Mouse (Mus musculus) neural tube, embryonic 14.5 days (tissue): ENCODE results near the gene Dok5. TPM values are rescaled to one million over a fixed set of nuclear protein-coding genes. Genes with fewer than 3 reads are reported as not detected.

Experiments used
- ATAC-seq: fragments of 200-750 bp; cut with Nextera tagmentation; 2 replicates; pipeline ENCODE4 v1.8.0; 2017; ENCODE audit warnings: low read depth, mild to moderate bottlenecking, moderate TSS enrichment, moderate library complexity
- H3K27ac ChIP-seq: fragments of 300-500 bp; sonication (generic); 2 replicates; pipeline ENCODE4 v1.5.1; 2014; ENCODE audit warnings: low read depth, mild to moderate bottlenecking, control low read depth, low read length, moderate library complexity, mixed read lengths
- H3K27me3 ChIP-seq: fragments of 300-500 bp; sonication (generic); 2 replicates; pipeline ENCODE4 v1.6.1; 2014; ENCODE audit warnings: low read length; ENCODE audit not compliant: control insufficient read depth, insufficient read depth
- H3K36me3 ChIP-seq: fragments of 300-500 bp; sonication (generic); 2 replicates; pipeline ENCODE4 v1.6.1; 2014; ENCODE audit warnings: low read length, mixed read lengths; ENCODE audit not compliant: control insufficient read depth, insufficient read depth
- H3K4me1 ChIP-seq: fragments of 300-500 bp; sonication (generic); 2 replicates; pipeline ENCODE4 v1.6.1; 2014; ENCODE audit warnings: low read length; ENCODE audit not compliant: control insufficient read depth, insufficient read depth
- H3K4me2 ChIP-seq: fragments of 300-500 bp; sonication (generic); 2 replicates; pipeline ENCODE4 v1.6.1; 2014; ENCODE audit warnings: mild to moderate bottlenecking, low read depth, low read length, control low read depth
- H3K4me3 ChIP-seq: fragments of 300-500 bp; sonication (generic); 2 replicates; pipeline ENCODE4 v1.5.1; 2014; ENCODE audit warnings: low read depth, low read length, control low read depth, mixed read lengths
- H3K9ac ChIP-seq: fragments of 300-500 bp; sonication (generic); replicated peaks from 2 replicates; pipeline ENCODE4 v1.6.1; 2014; ENCODE audit warnings: low read depth, mild to moderate bottlenecking, control low read depth, low read length, mixed read lengths
- H3K9me3 ChIP-seq: fragments of 300-500 bp; sonication (generic); 2 replicates; pipeline ENCODE4 v1.6.1; 2016; ENCODE audit warnings: low read length; ENCODE audit not compliant: control insufficient read depth
- WGBS: fragments of 180-500 bp; shearing (Covaris S2); extraction: QIAGEN DNeasy Blood & Tissue Kit; methylation state at CpG from one replicate; pipeline ENCODE4 v1.1.7; 2014; 5-methylcytosine and 5-hydroxymethylcytosine counted together
- polyA plus RNA-seq: library from polyadenylated mRNA; unstranded; fragments of >200 nt; fragmentation: Nextera tagmentation; extraction: Ambion mirVana; gene quantifications from 2 replicates; pipeline ENCODE4 v1.2.1, GENCODE M21; 2014

Gene Dok5
- polyA plus RNA-seq: 73.7 and 74.4 TPM in 2 replicates

- Histone ChIP-seq H3K36me3 (no peaks in the 10 kb centered on the region), H3K4me1 (peaks cover 9% of the 10 kb centered on the region; the same call in 1 of the 2 replicates), H3K27me3 (no peaks in the 10 kb centered on the region), H3K4me3 (peak within 1 kb of the TSS; percentile 56), H3K27ac (peak within 1 kb of the TSS; percentile 85), H3K9me3 (no peaks in the 10 kb centered on the region), H3K4me2 (peak within 1 kb of the TSS; percentile 84), H3K9ac (peak within 1 kb of the TSS; percentile 72)
- peak; percentile 94 for ATAC-seq
- WGBS: 1% methylated on average over 51 of the region's 53 CpGs
Observed at GRCm38 (mm10) chr2:170731632-170732561, at the start of gene Dok5. Gene Dok5, plus strand, starts transcription at chr2:170731807.

- Histone ChIP-seq H3K36me3 (no peaks in the 10 kb centered on the region), H3K4me1 (no peaks in the 10 kb centered on the region), H3K9me3 (no peaks in the 10 kb centered on the region), H3K27me3 (no peaks in the 10 kb centered on the region), H3K9ac (no peak overlapping the region), H3K27ac (no peak overlapping the region), H3K4me3 (no peak overlapping the region), H3K4me2 (no peak overlapping the region)
- no peak for ATAC-seq
- 84% methylated on average over 2 of the region's 2 CpGs for WGBS
Observed at GRCm38 (mm10) chr2:170683385-170683784, 48.2 kb upstream of the Dok5 start.

GRCm38 (mm10) chr2:170695071-170695936 is 36.3 kb upstream of the Dok5 start:
- Histone ChIP-seq H3K9ac (no peak overlapping the region), H3K4me3 (no peak overlapping the region), H3K27ac (no peak overlapping the region), H3K27me3 (no peaks in the 10 kb centered on the region), H3K36me3 (no peaks in the 10 kb centered on the region), H3K4me1 (no peaks in the 10 kb centered on the region), H3K4me2 (no peak overlapping the region), H3K9me3 (no peaks in the 10 kb centered on the region)
- no peak for ATAC-seq
- 88% methylated on average over 23 of the region's 23 CpGs for WGBS

- H3K27ac ChIP-seq: no peak overlapping the region
- H3K4me3 ChIP-seq: no peak overlapping the region
- WGBS: 78% methylated on average over 14 of the region's 14 CpGs
- H3K27me3 ChIP-seq: no peaks in the 10 kb centered on the region
- no peaks in the 10 kb centered on the region for H3K4me1 ChIP-seq
- no peaks in the 10 kb centered on the region for H3K9me3 ChIP-seq
- no peaks in the 10 kb centered on the region for H3K36me3 ChIP-seq
- no peak overlapping the region for H3K9ac ChIP-seq
- no peak overlapping the region for H3K4me2 ChIP-seq
- no peak for ATAC-seq
Observed at GRCm38 (mm10) chr2:170695937-170696510, 35.6 kb upstream of the Dok5 start.

GRCm38 (mm10) chr2:170700471-170700870 is 31.1 kb upstream of the Dok5 start:
- Histone ChIP-seq H3K4me1 (no peaks in the 10 kb centered on the region), H3K4me3 (no peak overlapping the region), H3K4me2 (no peak overlapping the region), H3K36me3 (no peaks in the 10 kb centered on the region), H3K9ac (no peak overlapping the region), H3K9me3 (no peaks in the 10 kb centered on the region), H3K27ac (no peak overlapping the region), H3K27me3 (no peaks in the 10 kb centered on the region)
- 90% methylated on average over 4 of the region's 4 CpGs for WGBS
- ATAC-seq: no peak

- no peak overlapping the region for H3K4me3 ChIP-seq
- H3K36me3 ChIP-seq: no peaks in the 10 kb centered on the region
- no peak overlapping the region for H3K4me2 ChIP-seq
- H3K4me1 ChIP-seq: no peaks in the 10 kb centered on the region
- H3K27ac ChIP-seq: no peak overlapping the region
- H3K27me3 ChIP-seq: no peaks in the 10 kb centered on the region
- 92% methylated on average over 4 of the region's 4 CpGs for WGBS
- no peaks in the 10 kb centered on the region for H3K9me3 ChIP-seq
- no peak for ATAC-seq
- no peak overlapping the region for H3K9ac ChIP-seq
Observed at GRCm38 (mm10) chr2:170706488-170706887, 25.1 kb upstream of the Dok5 start.

- Histone ChIP-seq H3K4me3 (no peak overlapping the region), H3K36me3 (no peaks in the 10 kb centered on the region), H3K4me1 (no peaks in the 10 kb centered on the region), H3K27me3 (no peaks in the 10 kb centered on the region), H3K9me3 (no peaks in the 10 kb centered on the region), H3K27ac (no peak overlapping the region), H3K4me2 (no peak overlapping the region), H3K9ac (no peak overlapping the region)
- 88% methylated on average over 3 of the region's 3 CpGs for WGBS
- no peak for ATAC-seq
Observed at GRCm38 (mm10) chr2:170707672-170708071, 23.9 kb upstream of the Dok5 start.

GRCm38 (mm10) chr2:170708901-170709300 is 22.7 kb upstream of the Dok5 start:
- H3K36me3 ChIP-seq: no peaks in the 10 kb centered on the region
- no peak for ATAC-seq
- no peaks in the 10 kb centered on the region for H3K9me3 ChIP-seq
- no peaks in the 10 kb centered on the region for H3K4me1 ChIP-seq
- WGBS: 76% methylated on average over 9 of the region's 9 CpGs
- H3K9ac ChIP-seq: no peak overlapping the region
- H3K27me3 ChIP-seq: no peaks in the 10 kb centered on the region
- H3K4me2 ChIP-seq: no peak overlapping the region
- no peak overlapping the region for H3K27ac ChIP-seq
- no peak overlapping the region for H3K4me3 ChIP-seq
